Mouse (Mus musculus) forelimb bud, embryonic 11.5 days (tissue): ENCODE results near the gene Trim43a.
"Not testable (repeated sequence)": the region's sequence is repeated elsewhere in the genome, so short reads cannot be mapped to it uniquely, and the experiment has no call there.

Experiments used
- DNase-seq: peaks from one replicate; pipeline ENCODE4 v3.0.0-alpha.2; 2012; ENCODE audit warnings: low read depth, low spot score

Trim43a gene

DNA sequence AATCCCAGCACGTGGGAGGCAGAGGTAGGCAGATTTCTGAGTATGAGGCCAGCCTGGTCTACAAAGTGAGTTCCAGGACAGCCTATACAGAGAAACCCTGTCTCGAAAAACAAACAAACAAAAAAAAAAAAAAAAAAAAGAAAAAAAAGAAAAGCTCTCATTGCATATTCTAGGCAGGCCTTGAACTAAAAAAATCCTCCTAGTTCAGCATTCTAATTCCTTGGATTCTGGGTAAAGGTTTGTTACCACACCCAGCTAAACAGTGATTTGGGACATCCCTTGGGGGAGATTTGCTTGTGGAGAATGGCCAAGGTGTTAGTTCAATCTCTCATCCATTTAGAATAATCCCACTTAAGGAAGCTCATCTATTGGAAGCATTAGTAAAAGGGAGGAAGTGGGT lies at the start of gene Trim43a:
Gene Trim43a, plus strand, starts transcription at position 301 of the 400 bp plus-strand sequence.
- DNase-seq: not testable (repeated sequence)

DNA sequence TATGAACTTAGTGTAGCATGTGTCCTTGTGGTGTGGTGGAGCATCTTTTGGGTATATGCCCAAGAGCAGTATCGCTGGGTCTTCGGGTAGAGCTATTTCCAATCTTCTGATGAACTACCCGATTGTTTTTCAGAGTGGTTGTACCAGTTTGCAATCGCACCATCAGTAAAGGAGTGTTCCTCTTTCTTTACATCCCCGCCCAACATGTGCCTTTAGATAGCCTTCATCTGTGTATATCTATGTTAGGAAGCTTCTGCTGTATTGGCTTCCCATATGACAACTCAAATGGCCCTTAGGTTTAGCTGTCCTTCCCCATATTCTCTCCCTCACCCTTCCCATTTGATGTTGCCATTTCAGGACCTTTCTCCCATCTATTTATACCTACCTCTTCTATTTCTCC lies 46.6 kb upstream of the Trim43a start:
- no peak for DNase-seq

GRCm38 (mm10) chr9:88539546-88540224 lies 41.0 kb upstream of the Trim43a start:
- DNase-seq: no peak

DNA sequence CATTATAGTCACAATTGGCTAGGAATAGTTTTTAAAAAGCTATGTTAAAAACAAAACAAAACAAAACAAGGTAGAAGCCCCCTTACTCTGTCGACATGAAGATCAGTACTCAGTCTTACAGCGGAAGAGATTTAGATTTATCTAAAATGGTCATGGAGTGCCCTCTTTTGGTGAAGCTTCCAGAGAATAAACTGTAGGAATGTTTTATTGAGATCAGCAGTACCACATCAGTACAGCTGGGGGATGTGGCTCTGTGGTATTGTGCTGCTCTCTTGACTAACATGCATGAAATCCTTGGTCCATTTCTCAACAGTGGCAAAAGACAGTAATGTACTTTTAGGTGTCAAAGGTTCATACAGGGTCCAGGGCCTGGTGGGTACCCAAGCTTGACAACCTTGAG lies 37.9 kb upstream of the Trim43a start:
- DNase-seq: no peak

GRCm38 (mm10) chr9:88545534-88545933 lies 35.2 kb upstream of the Trim43a start:
- DNase-seq: no peak

- peak; percentile 46 for DNase-seq
Observed at GRCm38 (mm10) chr9:88546166-88546565, 34.5 kb upstream of the Trim43a start.

DNA sequence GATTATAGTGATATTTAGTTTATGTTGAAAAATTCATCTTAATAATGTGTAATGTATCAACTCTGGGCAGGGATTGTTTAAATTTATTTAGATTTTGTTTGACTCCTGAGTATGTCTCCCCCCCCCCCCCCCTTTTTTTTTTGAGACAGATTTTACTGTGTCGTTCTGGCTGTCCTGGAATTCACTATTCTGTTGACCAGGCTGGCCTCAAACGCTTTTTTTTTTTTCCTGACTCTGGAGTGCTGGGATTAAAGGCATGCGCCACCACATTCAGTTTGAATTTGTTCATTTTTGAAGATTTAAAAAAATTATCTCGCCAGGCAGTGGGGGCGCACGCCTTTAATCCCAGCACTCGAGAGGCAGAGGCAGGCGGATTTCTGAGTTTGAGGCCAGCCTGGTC lies 34.0 kb upstream of the Trim43a start:
- DNase-seq: no peak

GRCm38 (mm10) chr9:88547270-88547669 lies 33.4 kb upstream of the Trim43a start:
- peak; percentile 58 for DNase-seq

DNA sequence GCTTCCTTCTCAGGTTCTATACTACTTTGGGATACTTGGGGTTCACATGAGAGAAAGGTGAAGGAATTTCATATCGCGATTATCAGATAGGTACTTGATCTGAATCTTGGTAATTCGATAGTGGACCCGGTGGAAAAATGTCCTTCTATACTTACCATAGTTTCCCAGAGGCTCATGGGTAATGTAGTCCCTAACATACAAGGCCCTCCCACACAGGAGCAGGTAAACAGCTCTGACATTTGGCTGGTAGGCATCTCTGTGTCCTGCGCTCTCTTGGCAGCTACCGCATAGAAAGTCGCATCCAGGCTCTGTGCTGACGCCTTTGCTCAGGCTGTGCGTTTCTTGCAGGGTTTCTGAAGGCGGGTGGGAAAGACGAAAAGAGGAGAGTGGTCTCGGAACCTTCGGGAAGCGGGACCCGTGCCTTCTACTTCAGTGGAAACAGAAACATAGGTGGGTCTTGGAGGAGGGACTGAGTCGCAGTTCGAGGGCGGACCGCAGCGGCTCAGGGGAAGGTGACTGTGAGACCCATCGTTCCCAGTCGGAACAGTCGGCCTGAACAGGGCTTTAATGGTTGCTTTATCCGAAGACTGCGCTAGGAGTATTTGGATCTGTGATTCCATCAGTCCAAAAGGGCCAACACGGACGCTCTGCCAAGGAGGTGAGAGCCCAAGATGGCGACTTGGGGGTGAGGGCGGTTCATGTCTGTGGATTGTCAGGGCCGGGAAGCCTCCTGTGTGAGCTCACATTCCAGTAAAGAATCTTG lies 32.7 kb upstream of the Trim43a start, which contains the start of gene Zfp949:
Gene Zfp949, plus strand, starts transcription at position 170 of the 763 bp plus-strand sequence.
- DNase-seq: peak; percentile 81

GRCm38 (mm10) chr9:88548614-88548945 lies 32.1 kb upstream of the Trim43a start:
- no peak for DNase-seq

DNA sequence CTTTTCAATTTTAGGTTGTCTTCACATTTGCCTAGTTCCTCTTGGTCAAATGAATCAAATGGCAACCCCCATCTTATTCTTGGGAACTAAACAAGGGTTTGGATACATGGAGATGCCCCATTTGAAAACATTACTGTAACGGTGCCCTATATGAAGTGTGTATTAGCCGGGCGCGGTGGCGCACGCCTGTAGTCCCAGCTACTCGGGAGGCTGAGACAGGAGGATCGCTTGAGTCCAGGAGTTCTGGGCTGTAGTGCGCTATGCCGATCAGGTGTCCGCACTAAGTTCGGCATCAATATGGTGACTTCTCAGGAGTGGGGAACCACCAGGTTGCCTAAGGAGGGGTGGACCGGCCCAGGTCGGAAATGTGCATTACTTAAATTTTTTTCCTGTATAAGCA lies 27.6 kb upstream of the Trim43a start:
- DNase-seq: no peak

DNA sequence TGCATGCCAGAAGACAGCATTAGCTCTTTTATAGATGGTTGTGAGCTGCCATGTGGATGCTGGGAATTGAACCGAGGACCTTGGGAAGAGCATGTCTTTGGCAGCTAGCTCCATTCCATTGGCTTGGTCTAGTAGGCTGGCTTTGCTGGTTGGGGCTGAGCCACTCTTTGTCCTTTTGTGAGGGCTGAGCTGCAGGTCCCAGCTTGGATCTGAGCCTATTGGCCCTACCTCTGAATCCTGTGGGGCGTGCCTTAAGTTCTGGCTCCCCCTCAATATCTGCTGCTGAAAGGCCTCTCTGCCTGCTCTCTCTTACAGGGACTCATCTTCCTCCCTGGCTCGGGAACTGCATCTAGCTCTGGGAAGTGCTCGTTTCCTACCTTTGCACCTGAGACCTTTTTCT lies 22.5 kb upstream of the Trim43a start:
- no peak for DNase-seq

DNA sequence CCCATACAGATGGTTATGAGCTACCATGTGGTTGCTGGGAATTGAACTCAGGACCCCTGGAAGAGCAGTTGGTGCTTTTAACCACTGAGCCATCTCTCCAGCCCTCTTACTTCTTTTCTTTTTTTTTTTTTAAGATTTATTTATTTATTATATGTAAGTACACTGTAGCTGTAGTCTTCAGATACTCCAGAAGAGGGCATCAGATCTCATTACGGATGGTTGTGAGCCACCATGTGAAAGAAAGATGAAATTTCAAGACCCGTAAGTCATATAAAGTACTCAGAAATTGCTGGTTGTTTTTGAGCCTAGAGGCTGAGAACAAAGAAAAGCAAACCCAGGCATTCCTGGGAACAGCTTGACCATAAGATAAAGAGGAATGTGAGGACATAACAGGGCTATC lies 19.2 kb upstream of the Trim43a start:
- not testable (repeated sequence) for DNase-seq

GRCm38 (mm10) chr9:88570471-88570870 lies 10.2 kb upstream of the Trim43a start:
- not testable (repeated sequence) for DNase-seq

DNA sequence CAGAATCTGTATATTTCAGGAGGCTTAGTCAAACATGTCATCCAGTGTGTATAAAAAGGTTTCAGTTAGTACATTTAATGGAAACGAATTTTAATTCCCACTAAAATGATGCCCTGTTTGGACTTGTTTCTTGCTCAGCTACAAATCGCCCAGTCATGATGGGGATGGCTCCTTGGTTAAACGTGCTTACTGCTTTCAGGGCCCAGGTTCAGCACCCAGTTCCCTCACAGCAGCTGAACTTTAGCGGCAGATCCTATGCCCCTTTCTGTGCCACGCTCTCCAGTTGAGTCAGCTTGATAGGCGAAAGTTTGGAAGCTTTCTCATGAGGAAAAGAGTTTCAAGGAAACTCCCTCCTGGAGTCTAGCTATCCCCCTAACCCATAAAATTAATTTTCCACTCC lies 13.0 kb downstream of the Trim43a start:
- not testable (repeated sequence) for DNase-seq

DNA sequence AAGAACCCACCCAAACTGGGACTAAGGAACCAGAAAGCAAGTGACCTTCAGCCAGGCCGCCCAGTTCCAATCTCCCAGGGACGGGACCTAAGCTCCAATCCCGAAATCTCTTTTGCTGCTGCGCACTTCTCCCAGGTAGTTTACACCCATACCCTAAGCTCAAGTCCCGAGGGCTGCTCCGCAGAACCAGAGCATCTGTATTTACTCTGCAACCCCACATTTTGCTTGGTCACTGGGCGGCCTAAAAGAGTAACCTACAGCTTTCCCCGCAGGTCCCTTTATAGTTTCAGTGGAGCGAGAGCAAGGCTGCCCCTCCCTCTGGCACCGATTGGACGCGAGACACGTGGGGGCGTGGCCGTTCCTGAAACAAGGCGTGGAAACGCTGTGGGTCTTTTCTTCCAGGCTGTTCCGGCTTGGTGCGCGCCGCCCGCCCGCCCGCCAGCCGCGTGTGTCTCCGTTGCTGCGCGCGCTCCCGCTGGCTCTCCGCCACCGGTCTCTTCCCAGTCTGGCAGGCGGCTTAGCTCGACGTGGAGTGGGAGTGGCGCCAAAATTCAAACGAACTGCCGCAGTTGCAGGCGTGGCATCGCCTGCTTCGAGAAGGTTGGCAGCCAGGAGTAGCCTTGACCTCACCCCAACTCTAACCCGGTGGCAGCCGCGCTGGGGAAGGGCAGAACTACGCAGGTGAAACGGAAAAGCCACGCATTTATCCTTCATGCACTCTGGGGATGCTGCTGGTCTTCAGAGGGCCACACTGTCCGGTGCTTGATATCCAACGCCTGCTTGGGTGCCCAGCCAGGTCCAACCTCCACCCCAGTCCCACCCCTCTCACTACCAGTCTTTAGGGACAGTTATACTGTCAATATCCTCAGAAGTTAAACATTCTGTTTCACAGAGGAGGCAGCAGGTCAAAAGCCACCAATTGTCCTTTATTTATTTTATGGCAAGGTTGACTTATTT lies 18.8 kb downstream of the Trim43a start:
- peak; percentile 85 for DNase-seq

DNA sequence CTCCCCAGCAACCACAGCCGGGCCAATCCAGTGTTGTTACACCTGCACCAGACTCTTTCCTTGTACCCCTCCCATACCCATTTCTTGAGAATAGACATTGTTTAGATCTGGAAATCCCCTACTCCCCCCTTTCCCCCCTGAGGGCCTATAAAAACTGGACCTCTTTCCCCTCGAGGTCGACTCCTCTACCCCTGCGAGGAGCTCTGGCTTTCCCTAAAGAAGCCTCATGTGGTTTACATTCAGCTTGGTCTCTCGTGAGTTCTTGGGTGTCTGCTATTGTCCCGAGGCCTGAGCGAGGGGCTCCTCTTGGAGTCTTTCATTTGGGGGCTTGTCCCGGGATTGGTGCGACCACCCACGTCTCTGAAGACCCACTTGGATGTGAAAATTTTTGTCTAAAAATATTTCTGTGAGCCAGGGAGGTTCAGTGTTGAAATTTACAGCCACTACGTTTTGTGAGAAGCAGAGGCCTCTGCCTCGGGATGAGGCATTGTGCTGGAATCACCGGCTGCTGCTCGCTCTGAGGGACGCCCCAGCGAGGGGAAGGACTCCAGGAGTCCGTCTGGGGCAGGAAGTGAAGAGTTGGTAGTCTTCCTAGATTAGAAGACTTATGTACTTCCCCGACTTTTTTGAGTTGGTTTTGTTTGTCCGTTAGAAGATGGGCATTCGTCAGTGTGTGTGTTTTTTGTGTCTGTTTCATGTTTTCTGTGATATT lies 45.3 kb downstream of the Trim43a start:
- DNase-seq: not testable (repeated sequence)

GRCm38 (mm10) chr9:88638125-88638524 lies 57.4 kb downstream of the Trim43a start:
- DNase-seq: not testable (repeated sequence)
